Comparison of ENCODE assay signal across 8 mouse cellular contexts in the genomic region with DNA sequence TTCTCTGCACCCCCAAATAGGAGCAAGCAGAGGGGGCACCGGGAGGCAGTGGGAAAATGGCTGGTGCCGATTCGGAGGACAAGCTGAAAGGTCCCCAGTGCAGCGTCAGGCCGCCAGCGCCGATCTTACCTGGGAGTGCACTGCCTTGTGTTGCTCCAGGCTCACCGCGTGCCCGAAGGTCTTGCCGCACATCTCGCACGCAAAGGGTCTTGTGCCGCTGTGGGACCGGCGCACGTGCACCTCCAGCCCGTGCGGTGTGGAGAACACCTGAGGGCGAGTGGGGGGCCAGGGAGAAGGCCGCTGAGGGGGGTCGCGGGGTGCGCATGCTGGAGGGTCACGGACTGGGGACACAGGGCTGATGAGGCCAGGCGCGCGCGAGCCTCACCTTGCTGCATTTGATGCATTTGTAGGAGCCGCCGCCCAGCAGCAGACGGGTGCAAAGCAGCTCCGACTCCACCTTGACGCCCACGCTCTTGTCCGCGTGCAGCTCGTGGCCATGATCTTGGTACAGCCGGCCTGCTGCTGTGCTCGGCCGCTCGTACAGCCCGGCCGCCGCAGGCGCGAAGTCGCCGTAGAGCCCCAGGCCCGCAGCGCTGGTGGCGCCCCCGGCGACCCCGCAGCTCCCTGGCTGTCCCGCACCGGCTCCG. TPM values are rescaled to one million over a fixed set of nuclear protein-coding genes. Genes with fewer than 3 reads are reported as not detected.
DNase-seq lines count a peak whose midpoint lies in the region; ATAC-seq lines count a peak whose summit lies in the region.

No protein-coding gene starts in this region.

- H3K4me1 ChIP-seq in kidney, embryonic 16.5 days (ENCODE audit: insufficient read depth, low read length): peaks cover 46% of the 10 kb centered on the region
- H3K4me1 ChIP-seq in hindbrain, embryonic 16.5 days (ENCODE audit: control insufficient read depth, insufficient read depth, low read depth, low read length): peaks cover 33% of the 10 kb centered on the region
- peaks cover 23% of the 10 kb centered on the region for H3K4me1 ChIP-seq in neural tube, embryonic 11.5 days (ENCODE audit: control insufficient read depth, insufficient read depth, low read length)

- no peaks in the 10 kb centered on the region for H3K9me3 ChIP-seq in kidney, embryonic 16.5 days (ENCODE audit: low read length)
- no peaks in the 10 kb centered on the region for H3K9me3 ChIP-seq in hindbrain, embryonic 16.5 days (ENCODE audit: control insufficient read depth, low read length)
- H3K9me3 ChIP-seq in neural tube, embryonic 11.5 days (ENCODE audit: control insufficient read depth, low read length): no peaks in the 10 kb centered on the region

- DNase-seq in kidney, adult 11 months: no peak
- DNase-seq in embryo, embryonic 9.5 days (ENCODE audit: extremely low spot score): peak; percentile 42
- peak; percentile 34 for DNase-seq in neural tube, embryonic 11.5 days (ENCODE audit: low spot score)
- no peak for DNase-seq in layer of hippocampus, adult 9-11 months
- DNase-seq in adrenal gland, postnatal 36 days: no peak
- DNase-seq in cerebellum, adult 9-10 months: no peak

- no peak overlapping the region for H3K27ac ChIP-seq in kidney, embryonic 16.5 days (ENCODE audit: low read length)
- no peak overlapping the region for H3K27ac ChIP-seq in hindbrain, embryonic 16.5 days (ENCODE audit: low read depth, low read length)
- H3K27ac ChIP-seq in neural tube, embryonic 11.5 days (ENCODE audit: low read depth, low read length): no peak overlapping the region

- H3K36me3 ChIP-seq in kidney, embryonic 16.5 days (ENCODE audit: insufficient read depth, low read length): no peaks in the 10 kb centered on the region
- no peaks in the 10 kb centered on the region for H3K36me3 ChIP-seq in hindbrain, embryonic 16.5 days (ENCODE audit: control insufficient read depth, insufficient read depth, low read length)
- H3K36me3 ChIP-seq in neural tube, embryonic 11.5 days (ENCODE audit: control insufficient read depth, insufficient read depth, low read length): no peaks in the 10 kb centered on the region

- no peak overlapping the region for H3K9ac ChIP-seq in kidney, embryonic 16.5 days (replicated peaks; ENCODE audit: low read length)
- peak overlapping the region; percentile 29; the same call in 1 of the 2 replicates for H3K9ac ChIP-seq in hindbrain, embryonic 16.5 days (ENCODE audit: low read depth, low read length)
- no peak overlapping the region for H3K9ac ChIP-seq in neural tube, embryonic 11.5 days (ENCODE audit: low read length)

- ATAC-seq in kidney, embryonic 16.5 days (ENCODE audit: low FRiP score, low TSS enrichment): no peak
- ATAC-seq in hindbrain, embryonic 16.5 days: peak; percentile 62; the same call in 1 of the 2 replicates
- ATAC-seq in neural tube, embryonic 11.5 days (ENCODE audit: insufficient read depth, low FRiP score, low TSS enrichment): no peak

- peaks cover 98% of the 10 kb centered on the region for H3K27me3 ChIP-seq in kidney, embryonic 16.5 days (ENCODE audit: insufficient read depth, low read length)
- H3K27me3 ChIP-seq in hindbrain, embryonic 16.5 days (replicated peaks; ENCODE audit: control insufficient read depth, insufficient read depth, low read length): peaks cover 62% of the 10 kb centered on the region
- peaks cover 96% of the 10 kb centered on the region for H3K27me3 ChIP-seq in neural tube, embryonic 11.5 days (ENCODE audit: control insufficient read depth, insufficient read depth, low read length)

- WGBS in kidney, embryonic 16.5 days: under 1% methylated on average over 58 of the region's 58 CpGs
- WGBS in hindbrain, embryonic 16.5 days: 2% methylated on average over 42 of the region's 58 CpGs
- 1% methylated on average over 58 of the region's 58 CpGs for whole genome bisulfite sequencing in neural tube, embryonic 11.5 days

- peak overlapping the region; percentile 54 for H3K4me2 ChIP-seq in kidney, embryonic 16.5 days (replicated peaks; ENCODE audit: low read depth, low read length)
- peak overlapping the region; percentile 66 for H3K4me2 ChIP-seq in hindbrain, embryonic 16.5 days (ENCODE audit: low read length)
- peak overlapping the region; percentile 38 for H3K4me2 ChIP-seq in neural tube, embryonic 11.5 days (ENCODE audit: low read depth)

- H3K4me3 ChIP-seq in kidney, embryonic 16.5 days (ENCODE audit: low read length): peak overlapping the region; percentile 27
- H3K4me3 ChIP-seq in hindbrain, embryonic 16.5 days (ENCODE audit: low read length): peak overlapping the region; percentile 42
- H3K4me3 ChIP-seq in neural tube, embryonic 11.5 days (ENCODE audit: low read depth, low read length): peak overlapping the region; percentile 23

RNA-seq across cellular contexts. Expression of a gene that starts 4.7 kb away (rescaled TPM):
- not detected in 2 replicates for polyA plus RNA-seq in kidney, embryonic 16.5 days (2015; fragmentation: Nextera tagmentation; extraction: Ambion mirVana)
- polyA plus RNA-seq in hindbrain, embryonic 16.5 days (2015; fragmentation: Nextera tagmentation; extraction: Ambion mirVana): 0.09 TPM in 1 of 2 replicates, not detected in the other
- polyA plus RNA-seq in neural tube, embryonic 11.5 days (2014; fragmentation: Nextera tagmentation; extraction: Ambion mirVana): not detected in 2 replicates
- total RNA-seq in adrenal gland, postnatal 36 days (2021): under 1 TPM in 1 of 2 experiments, not detected in 1; 0.20 TPM

Comparison
In these comparisons a context has a peak if more than half of its experiments do, and no peak if none do; other contexts are left out.
1. DNase-seq: peak in embryo, embryonic 9.5 days (single experiment) and neural tube, embryonic 11.5 days (single experiment); none in kidney, adult 11 months (single experiment), layer of hippocampus, adult 9-11 months (single experiment), adrenal gland, postnatal 36 days (0 of 2) and cerebellum, adult 9-10 months (single experiment).
2. Peak in every context shown above with its lines, with median percentiles within 50 percentile points of each other: H3K4me2 ChIP-seq and H3K4me3 ChIP-seq.